Comparison of ENCODE assay signal across 18 mouse cellular contexts in the genomic region with DNA sequence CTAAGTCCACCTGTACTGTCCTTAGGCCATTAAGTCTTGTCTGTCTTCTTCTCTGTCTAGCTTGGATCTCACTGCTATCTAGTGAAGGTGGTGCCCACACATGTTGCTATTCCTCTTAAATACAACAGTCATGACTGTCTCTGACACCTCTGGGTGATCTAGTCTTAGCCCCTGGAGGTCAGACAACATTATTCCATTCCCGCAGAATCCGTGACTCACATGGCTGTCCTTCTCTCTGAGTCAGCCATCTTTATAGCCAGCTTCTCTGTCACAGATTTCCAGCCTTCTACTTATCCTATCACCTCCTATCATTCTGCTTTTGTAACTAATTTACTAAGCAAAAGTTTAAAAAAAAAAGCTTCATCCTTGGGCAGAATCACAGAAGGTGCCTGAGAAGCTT.
DNase-seq lines count a peak whose midpoint lies in the region.
"Had no signal": no experiment of that assay in that cellular context is flagged by ENCODE, and none has a peak within 500 bp of the region (broad histone marks: within the 10 kb centered on the region; RNA-seq: fewer than 3 reads in every experiment).

No protein-coding gene starts in this region.

- peak; percentile 41 to 77 for DNase-seq in adrenal gland, adult (ENCODE audit: inconsistent age in 2 of 2, low spot score in 1 of 2)
- DNase-seq in adrenal gland, adult 18-20 months (ENCODE audit: low spot score in 2 of 2): no peak
- peak; percentile 15 for DNase-seq in adrenal gland, postnatal 14 days
- no peak for DNase-seq in adrenal gland, postnatal 10 days
- peak; percentile 55 for DNase-seq in 3T3-L1 (ENCODE audit: low read depth, low spot score)
- DNase-seq in left cerebral cortex, adult 11 months (ENCODE audit: low spot score): no peak
- DNase-seq: B cell, adult 2 months; cerebellum, adult 11 months; cerebellum, adult 2 months; cerebellum, adult 9-11 months; cerebellum, postnatal 25 days; forebrain, postnatal 0 days; gastrocnemius, adult 2 months; gastrocnemius, postnatal 14 days; heart, adult 11 months; heart, postnatal 14 days; heart, postnatal 4 days; kidney, adult 18-20 months had no signal

Comparison
In these comparisons a context has a peak if more than half of its experiments do, and no peak if none do; other contexts are left out.
1. DNase-seq: peak in adrenal gland, adult (2 of 2), adrenal gland, postnatal 14 days (single experiment) and 3T3-L1 (single experiment); none in adrenal gland, adult 18-20 months (0 of 2), adrenal gland, postnatal 10 days (single experiment) and left cerebral cortex, adult 11 months (single experiment).